Mouse (Mus musculus) thymus, adult 2 months (tissue): Measurements from ENCODE around the gene Macrod2. TPM values are rescaled to one million over a fixed set of nuclear protein-coding genes. Genes with fewer than 3 reads are reported as not detected.
"Not testable (repeated sequence)": the region's sequence is repeated elsewhere in the genome, so short reads cannot be mapped to it uniquely, and the experiment has no call there.

Source experiments
- DNase-seq: peaks from one replicate; pipeline ENCODE4 v3.0.0; 2021
- H3K27ac ChIP-seq: fragments of 200-500 bp; 2 replicates; pipeline ENCODE4 v1.5.1; 2012; ENCODE audit warnings: low read length, control low read depth; ENCODE audit not compliant: control insufficient read depth, insufficient read depth
- H3K27me3 ChIP-seq: fragments of 200-500 bp; 2 replicates; pipeline ENCODE4 v1.6.1; 2012; ENCODE audit warnings: mild to moderate bottlenecking, low read length, moderate library complexity, mixed read lengths; ENCODE audit not compliant: control insufficient read depth, insufficient read depth
- H3K36me3 ChIP-seq: fragments of 200-500 bp; 2 replicates; pipeline ENCODE4 v1.6.1; 2012; ENCODE audit warnings: mild to moderate bottlenecking, low read length, moderate library complexity; ENCODE audit not compliant: control insufficient read depth, insufficient read depth
- H3K4me1 ChIP-seq: fragments of 200-500 bp; replicated peaks from 2 replicates; pipeline ENCODE4 v1.6.1; 2012; ENCODE audit warnings: low read length; ENCODE audit not compliant: control insufficient read depth, insufficient read depth
- H3K4me3 ChIP-seq: fragments of 200-500 bp; 2 replicates; pipeline ENCODE4 v1.5.1; 2012; ENCODE audit warnings: mild to moderate bottlenecking, low read length, control low read depth, moderate library complexity; ENCODE audit not compliant: control insufficient read depth, insufficient read depth
- CTCF ChIP-seq: fragments of 200-500 bp; IDR thresholded peaks from 2 replicates; pipeline ENCODE4 v1.5.1; 2012; ENCODE audit warnings: mild to moderate bottlenecking, control low read depth, low read length, moderate library complexity, borderline replicate concordance; ENCODE audit not compliant: control insufficient read depth, poor library complexity, insufficient read depth; ENCODE audit errors: extremely low read depth
- POLR2A ChIP-seq: fragments of 200-500 bp; IDR thresholded peaks from 2 replicates; pipeline ENCODE4 v1.6.1; 2012; ENCODE audit warnings: mild to moderate bottlenecking, low read length, control low read depth, moderate library complexity; ENCODE audit not compliant: control insufficient read depth, poor library complexity, insufficient read depth; ENCODE audit errors: extremely low read depth
- WGBS: fragments of 180-500 bp; shearing (Covaris S2); methylation state at CpG from one replicate; pipeline ENCODE4 v1.1.7; 2018; 5-methylcytosine and 5-hydroxymethylcytosine counted together
- polyA plus RNA-seq: library from polyadenylated mRNA; depleted of rRNA; stranded (reverse); fragments of >200 nt; gene quantifications from 2 replicates; pipeline ENCODE4 v1.2.3, GENCODE M21; 2012

Gene Macrod2
- polyA plus RNA-seq, 1 experiment = 2.3 TPM

- Histone ChIP-seq H3K27me3 (no peaks in the 10 kb centered on the region), H3K4me3 (no peak overlapping the region), H3K36me3 (no peaks in the 10 kb centered on the region), H3K27ac (no peak overlapping the region), H3K4me1 (no peaks in the 10 kb centered on the region)
- DNase-seq = no peak
- TF ChIP-seq POLR2A (no peak), CTCF (no peak)
- 92% methylated on average over 3 of the region's 3 CpGs for WGBS
Observed at GRCm38 (mm10) chr2:140704146-140704545, 309.0 kb downstream of the Macrod2 start.

GRCm38 (mm10) chr2:140705278-140705677 is 310.2 kb downstream of the Macrod2 start:
- Histone ChIP-seq H3K4me3 (no peak overlapping the region), H3K36me3 (no peaks in the 10 kb centered on the region), H3K27ac (no peak overlapping the region), H3K4me1 (no peaks in the 10 kb centered on the region), H3K27me3 (no peaks in the 10 kb centered on the region)
- 79% methylated on average over 2 of the region's 2 CpGs for WGBS
- TF ChIP-seq POLR2A = no peak
- no peak for TF ChIP-seq CTCF
- DNase-seq = no peak

GRCm38 (mm10) chr2:140707550-140707949 is 312.4 kb downstream of the Macrod2 start:
- DNase-seq = no peak
- H3K4me3 ChIP-seq = no peak overlapping the region
- no peak overlapping the region for H3K27ac ChIP-seq
- no peaks in the 10 kb centered on the region for H3K27me3 ChIP-seq
- no peaks in the 10 kb centered on the region for H3K36me3 ChIP-seq
- WGBS = 87% methylated on average over 5 of the region's 5 CpGs
- TF ChIP-seq POLR2A = no peak
- no peak for TF ChIP-seq CTCF
- no peaks in the 10 kb centered on the region for H3K4me1 ChIP-seq

GRCm38 (mm10) chr2:140715822-140716221 is 320.7 kb downstream of the Macrod2 start:
- H3K4me1 ChIP-seq = no peaks in the 10 kb centered on the region
- DNase-seq = no peak

GRCm38 (mm10) chr2:140717407-140717806 is 322.3 kb downstream of the Macrod2 start:
- 97% methylated on average over 9 of the region's 9 CpGs for WGBS
- H3K27ac ChIP-seq = no peak overlapping the region
- DNase-seq = no peak
- no peaks in the 10 kb centered on the region for H3K27me3 ChIP-seq
- TF ChIP-seq CTCF = no peak
- no peak overlapping the region for H3K4me3 ChIP-seq
- no peaks in the 10 kb centered on the region for H3K4me1 ChIP-seq
- H3K36me3 ChIP-seq = no peaks in the 10 kb centered on the region

More at GRCm38 (mm10) chr2:140715822-140716221, 320.7 kb downstream of the Macrod2 start:
- 87% methylated on average over 4 of the region's 4 CpGs for WGBS
- Histone ChIP-seq H3K27ac (no peak overlapping the region), H3K36me3 (no peaks in the 10 kb centered on the region), H3K27me3 (no peaks in the 10 kb centered on the region), H3K4me3 (no peak overlapping the region)
- TF ChIP-seq CTCF (no peak), POLR2A (no peak)

GRCm38 (mm10) chr2:140732616-140733183 is 337.6 kb downstream of the Macrod2 start:
- Histone ChIP-seq H3K4me1 (no peaks in the 10 kb centered on the region), H3K27me3 (no peaks in the 10 kb centered on the region), H3K27ac (no peak overlapping the region), H3K4me3 (no peak overlapping the region), H3K36me3 (no peaks in the 10 kb centered on the region)
- TF ChIP-seq CTCF = no peak
- no peak for TF ChIP-seq POLR2A
- WGBS = 82% methylated on average over 6 of the region's 6 CpGs
- no peak for DNase-seq

GRCm38 (mm10) chr2:140740511-140740910 is 345.4 kb downstream of the Macrod2 start:
- DNase-seq = no peak
- WGBS = 93% methylated on average over 5 of the region's 5 CpGs
- Histone ChIP-seq H3K36me3 (no peaks in the 10 kb centered on the region), H3K4me1 (no peaks in the 10 kb centered on the region), H3K4me3 (no peak overlapping the region), H3K27ac (no peak overlapping the region), H3K27me3 (no peaks in the 10 kb centered on the region)
- TF ChIP-seq POLR2A (no peak), CTCF (no peak)

- 86% methylated on average over 2 of the region's 2 CpGs for WGBS
- H3K4me1 ChIP-seq, H3K27ac ChIP-seq, H3K4me3 ChIP-seq, DNase-seq, H3K27me3 ChIP-seq, H3K36me3 ChIP-seq: not testable (repeated sequence)
Observed at GRCm38 (mm10) chr2:140742954-140743353, 347.8 kb downstream of the Macrod2 start.
